Mouse (Mus musculus) retina, postnatal 7 days (tissue): ENCODE results near the gene Vgll4.
A peak's percentile ranks its signal among the peaks of the same experiment; 100 is the strongest.

Experiments
- DNase-seq: peaks from one replicate; pipeline ENCODE4 v3.0.0-alpha.2; 2012; ENCODE audit warnings: low read depth, low spot score

The Vgll4 gene

GRCm38 (mm10) chr6:114969213-114970120 lies at the start of gene Vgll4:
TSS of gene Vgll4 (minus strand) at chr6:114969994.
- DNase-seq = peak; percentile 27

GRCm38 (mm10) chr6:115015461-115015860 lies 45.7 kb upstream of the Vgll4 start:
- no peak for DNase-seq

- DNase-seq = no peak
These were observed 43.8 kb upstream of the Vgll4 start for GRCm38 (mm10) chr6:115013574-115013973.

GRCm38 (mm10) chr6:115011792-115012191 lies 42.0 kb upstream of the Vgll4 start:
- DNase-seq = no peak

GRCm38 (mm10) chr6:115010815-115011214 lies 41.0 kb upstream of the Vgll4 start:
- no peak for DNase-seq

- no peak for DNase-seq
These were observed 40.5 kb upstream of the Vgll4 start for GRCm38 (mm10) chr6:115010304-115010703.

GRCm38 (mm10) chr6:115007728-115008127 lies 37.9 kb upstream of the Vgll4 start:
- peak; percentile 65 for DNase-seq

- DNase-seq = no peak
These were observed 37.2 kb upstream of the Vgll4 start for GRCm38 (mm10) chr6:115006948-115007347.

- DNase-seq = no peak
These were observed 36.3 kb upstream of the Vgll4 start for GRCm38 (mm10) chr6:115006065-115006464.

- no peak for DNase-seq
These were observed 35.6 kb upstream of the Vgll4 start for GRCm38 (mm10) chr6:115005351-115005890.

GRCm38 (mm10) chr6:115004636-115005035 lies 34.8 kb upstream of the Vgll4 start:
- no peak for DNase-seq

GRCm38 (mm10) chr6:114998374-114999031 lies 28.7 kb upstream of the Vgll4 start:
- DNase-seq = no peak

GRCm38 (mm10) chr6:114997471-114997870 lies 27.7 kb upstream of the Vgll4 start:
- no peak for DNase-seq

- no peak for DNase-seq
These were observed 27.1 kb upstream of the Vgll4 start for GRCm38 (mm10) chr6:114996910-114997309.

- no peak for DNase-seq
These were observed 24.3 kb upstream of the Vgll4 start for GRCm38 (mm10) chr6:114994079-114994478.

GRCm38 (mm10) chr6:114993659-114994058 lies 23.9 kb upstream of the Vgll4 start:
- DNase-seq = no peak

GRCm38 (mm10) chr6:114991909-114992308 lies 22.1 kb upstream of the Vgll4 start:
- DNase-seq = no peak

GRCm38 (mm10) chr6:114988619-114988980 lies 18.8 kb upstream of the Vgll4 start:
- DNase-seq = no peak

- DNase-seq = no peak
These were observed 18.3 kb upstream of the Vgll4 start for GRCm38 (mm10) chr6:114987966-114988618.

- no peak for DNase-seq
These were observed 12.9 kb upstream of the Vgll4 start for GRCm38 (mm10) chr6:114982671-114983070.

- DNase-seq = no peak
These were observed 9.9 kb upstream of the Vgll4 start for GRCm38 (mm10) chr6:114979715-114980114.

- no peak for DNase-seq
These were observed 7.2 kb upstream of the Vgll4 start for GRCm38 (mm10) chr6:114976915-114977419.
